Mouse (Mus musculus) stomach, postnatal 0 days (tissue): ENCODE measurements at regions not wholly inside any gene's neighbourhood (a gene's known extent, or its start where the extent isn't known, plus 50 kb on each side); places are given as distances from the start of the nearest gene placed in this dataset.
A peak's percentile ranks its signal among the peaks of the same experiment; 100 is the strongest.

Experiments used
- ATAC-seq: fragments of 200-750 bp; cut with Nextera tagmentation; 2 replicates; pipeline ENCODE4 v1.8.0; 2017; ENCODE audit not compliant: low FRiP score, low TSS enrichment
- DNase-seq: peaks from one replicate; pipeline ENCODE4 v3.0.0-alpha.2; 2016; ENCODE audit warnings: low spot score
- H3K27ac ChIP-seq: fragments of 300-500 bp; sonication (generic); replicated peaks from 2 replicates; pipeline ENCODE4 v1.5.1; 2014; ENCODE audit warnings: mild to moderate bottlenecking, control low read depth
- H3K27me3 ChIP-seq: fragments of 300-500 bp; sonication (generic); 2 replicates; pipeline ENCODE4 v1.6.1; 2014; ENCODE audit warnings: low read length; ENCODE audit not compliant: control insufficient read depth, insufficient read depth
- H3K36me3 ChIP-seq: fragments of 300-500 bp; sonication (generic); 2 replicates; pipeline ENCODE4 v1.6.1; 2014; ENCODE audit warnings: low read length, mixed read lengths; ENCODE audit not compliant: control insufficient read depth, insufficient read depth
- H3K4me1 ChIP-seq: fragments of 300-500 bp; sonication (generic); replicated peaks from 2 replicates; pipeline ENCODE4 v1.6.1; 2014; ENCODE audit warnings: antibody characterized with exemption; ENCODE audit not compliant: control insufficient read depth, insufficient read depth
- H3K4me2 ChIP-seq: fragments of 300-500 bp; sonication (generic); replicated peaks from 2 replicates; pipeline ENCODE4 v1.6.1; 2014; ENCODE audit warnings: low read depth, mild to moderate bottlenecking, control low read depth, moderate library complexity
- H3K4me3 ChIP-seq: fragments of 300-500 bp; sonication (generic); 2 replicates; pipeline ENCODE4 v1.5.1; 2014; ENCODE audit warnings: low read depth, low read length, control low read depth
- H3K9ac ChIP-seq: fragments of 300-500 bp; sonication (generic); 2 replicates; pipeline ENCODE4 v1.6.1; 2014; ENCODE audit warnings: mild to moderate bottlenecking, low read length, control low read depth, mixed read lengths
- H3K9me3 ChIP-seq: fragments of 300-500 bp; sonication (generic); 2 replicates; pipeline ENCODE4 v1.6.1; 2016; ENCODE audit warnings: low read length; ENCODE audit not compliant: control insufficient read depth
- CTCF ChIP-seq: IDR thresholded peaks from 2 replicates; pipeline ENCODE4 v1.5.1; 2016; ENCODE audit warnings: antibody characterized with exemption, low read depth, mild to moderate bottlenecking, moderate library complexity
- EP300 ChIP-seq: optimal IDR thresholded peaks from 2 replicates; pipeline ENCODE3; 2016; ENCODE audit warnings: antibody characterized with exemption
- WGBS: fragments of 180-500 bp; shearing (Covaris S2); extraction: QIAGEN DNeasy Blood & Tissue Kit; methylation state at CpG from one replicate; pipeline ENCODE4 v1.1.7; 2014; 5-methylcytosine and 5-hydroxymethylcytosine counted together

DNA sequence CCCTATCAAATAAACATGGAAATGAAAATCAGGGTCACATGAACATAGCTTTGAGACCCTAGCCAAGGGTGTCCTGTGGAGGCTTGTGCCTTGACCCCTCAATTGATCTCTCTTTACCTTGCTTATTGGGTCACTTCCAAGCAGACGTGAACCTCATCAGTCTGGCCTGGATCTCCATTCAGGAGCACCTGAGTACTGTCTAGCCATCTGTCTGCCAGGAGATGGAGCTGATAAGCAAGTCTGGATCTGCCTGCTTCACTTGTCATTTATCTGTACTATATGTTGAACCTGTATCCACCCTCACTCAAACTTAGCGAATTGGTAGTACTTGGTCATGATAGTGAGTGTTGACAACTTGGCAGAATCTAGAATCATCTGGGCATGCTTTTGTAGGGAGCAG is 58.2 kb upstream of the Cacnb2 start:
- Histone ChIP-seq H3K4me2 (no peak overlapping the region), H3K9me3 (no peaks in the 10 kb centered on the region), H3K36me3 (no peaks in the 10 kb centered on the region), H3K4me3 (no peak overlapping the region), H3K27me3 (no peaks in the 10 kb centered on the region), H3K9ac (no peak overlapping the region), H3K27ac (no peak overlapping the region), H3K4me1 (no peaks in the 10 kb centered on the region)
- 83% methylated on average over 2 of the region's 2 CpGs for WGBS
- no peak for DNase-seq
- 0 out of 2 replicates have a peak, but pooled peaks have one; percentile 14 for TF ChIP-seq CTCF
- no peak for TF ChIP-seq EP300
- ATAC-seq = no peak

- DNase-seq (no peak), ATAC-seq (no peak)
- no peak overlapping the region for H3K4me3 ChIP-seq
- no peak overlapping the region for H3K9ac ChIP-seq
- no peak overlapping the region for H3K4me2 ChIP-seq
- H3K36me3 ChIP-seq = no peaks in the 10 kb centered on the region
- 74% methylated on average over 5 of the region's 5 CpGs for WGBS
- no peaks in the 10 kb centered on the region for H3K27me3 ChIP-seq
- TF ChIP-seq CTCF = no peak
- TF ChIP-seq EP300 = no peak
- no peak overlapping the region for H3K27ac ChIP-seq
- no peaks in the 10 kb centered on the region for H3K4me1 ChIP-seq
- H3K9me3 ChIP-seq = no peaks in the 10 kb centered on the region
These were observed 54.2 kb upstream of the Cacnb2 start for GRCm38 (mm10) chr2:14548650-14549049.

DNA sequence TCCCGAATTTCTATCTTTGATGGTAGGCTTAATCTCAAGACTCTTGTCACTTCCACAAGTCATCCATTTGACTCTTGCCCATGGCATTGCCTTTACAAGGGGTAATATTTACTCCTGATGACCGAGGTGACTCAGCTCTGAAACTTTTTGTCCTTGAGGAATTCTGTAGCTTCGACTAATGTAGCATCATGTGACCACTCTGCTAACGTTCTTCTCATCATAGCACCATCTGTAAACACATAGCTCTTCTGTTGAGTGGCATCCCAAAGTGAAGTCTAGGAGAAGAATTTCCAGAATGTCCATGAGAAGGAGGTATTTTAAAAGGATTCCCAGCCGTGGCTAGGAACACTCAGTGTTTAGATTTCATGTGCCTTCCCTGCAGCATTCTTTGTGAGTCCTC is 53.3 kb upstream of the Cacnb2 start:
- no peak overlapping the region for H3K9ac ChIP-seq

GRCm38 (mm10) chr2:14550826-14551225 is 52.1 kb upstream of the Cacnb2 start:
- H3K36me3 ChIP-seq = no peaks in the 10 kb centered on the region
- H3K4me3 ChIP-seq = no peak overlapping the region
- H3K27me3 ChIP-seq = no peaks in the 10 kb centered on the region
- H3K4me2 ChIP-seq = no peak overlapping the region
- no peak overlapping the region for H3K27ac ChIP-seq
- no peak for TF ChIP-seq EP300
- TF ChIP-seq CTCF = no peak
- H3K9me3 ChIP-seq = no peaks in the 10 kb centered on the region
- DNase-seq (no peak), ATAC-seq (no peak)
- H3K9ac ChIP-seq = no peak overlapping the region
- WGBS = 66% methylated on average over 2 of the region's 2 CpGs
- H3K4me1 ChIP-seq = no peaks in the 10 kb centered on the region

More for the DNA sequence above, 53.3 kb upstream of the Cacnb2 start:
- Histone ChIP-seq H3K27me3 (no peaks in the 10 kb centered on the region), H3K27ac (no peak overlapping the region), H3K36me3 (no peaks in the 10 kb centered on the region), H3K9me3 (no peaks in the 10 kb centered on the region), H3K4me2 (no peak overlapping the region), H3K4me3 (no peak overlapping the region), H3K4me1 (no peaks in the 10 kb centered on the region)
- WGBS = 32% methylated on average over 5 of the region's 5 CpGs
- ATAC-seq (no peak), DNase-seq (no peak)
- TF ChIP-seq EP300 (no peak), CTCF (no peak)
